Mouse (Mus musculus) adrenal gland, postnatal 36 days (tissue): ENCODE measurements around the gene Zfp12. TPM values are rescaled to one million over a fixed set of nuclear protein-coding genes. Genes with fewer than 3 reads are reported as not detected.
"Not testable (repeated sequence)": the region's sequence is repeated elsewhere in the genome, so short reads cannot be mapped to it uniquely, and the experiment has no call there.

Experiments used
- DNase-seq, 2 experiments: peaks; one replicate each; pipeline ENCODE4 v3.0.0; 2021; ENCODE audit warnings: mixed read lengths in 1 of 2
- long read RNA-seq, 2 experiments: library from polyadenylated mRNA; stranded (forward); transcript quantifications; one replicate each; pipeline ENCODE4 v2.0.0; 2021; ENCODE audit warnings: borderline sequencing depth in 2 of 2
- total RNA-seq, 2 experiments: library from RNA; stranded (reverse); gene quantifications; 2 replicates each; pipeline ENCODE4 v1.2.3; 2021

Gene Zfp12
- 10 to 100 TPM; 22.2 to 22.9 TPM for total RNA-seq
- long read RNA-seq, experiment 1, full-length matches to known transcripts, result 7 of 14 reads
- long read RNA-seq, experiment 1, partial matches to known transcripts, result 0 of 14 reads
- long read RNA-seq, experiment 1, other reads (novel, unspliced or antisense), result 7 of 14 reads
- long read RNA-seq, experiment 2, full-length matches to known transcripts, result 4 of 5 reads
- long read RNA-seq, experiment 2, partial matches to known transcripts, result 0 of 5 reads
- long read RNA-seq, experiment 2, other reads (novel, unspliced or antisense), result 1 of 5 reads

DNA sequence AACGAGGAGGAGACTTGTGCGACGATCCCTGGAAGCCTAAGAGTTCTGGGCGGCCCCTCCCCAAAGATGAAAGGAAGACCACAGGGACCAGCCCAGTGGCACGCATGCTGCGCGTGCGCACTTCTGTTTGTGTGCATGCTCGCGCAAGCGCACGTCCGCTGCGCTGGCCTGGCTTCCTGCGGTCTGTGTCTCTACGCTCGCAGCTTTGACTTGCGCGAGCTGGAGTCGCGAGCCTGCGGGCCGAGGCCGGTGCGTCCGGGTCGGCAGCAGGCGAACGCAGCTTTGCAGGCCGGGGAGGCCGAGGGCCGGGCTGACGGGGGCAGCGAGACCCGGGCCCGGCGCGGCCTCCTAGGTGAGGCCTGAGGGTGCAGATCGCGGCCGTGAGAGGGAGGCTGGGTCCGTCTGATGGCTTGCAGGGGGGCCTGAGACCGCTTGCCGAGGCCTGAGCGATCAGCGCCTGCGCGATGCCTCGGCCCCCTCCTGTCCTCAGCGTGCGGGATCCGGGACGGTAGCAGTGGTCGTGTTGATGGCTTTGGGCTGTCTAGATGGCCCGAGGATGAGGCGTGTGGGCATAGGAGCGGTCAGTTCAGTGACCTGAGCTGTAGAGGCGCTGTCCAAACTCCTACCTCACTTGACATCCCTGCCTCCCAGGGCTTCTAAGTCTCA, at the start of gene Zfp12:
Gene Zfp12 (plus strand): TSS at position 136 of the 666 bp plus-strand sequence.
- peak; percentile 94 to 95 for DNase-seq

DNA sequence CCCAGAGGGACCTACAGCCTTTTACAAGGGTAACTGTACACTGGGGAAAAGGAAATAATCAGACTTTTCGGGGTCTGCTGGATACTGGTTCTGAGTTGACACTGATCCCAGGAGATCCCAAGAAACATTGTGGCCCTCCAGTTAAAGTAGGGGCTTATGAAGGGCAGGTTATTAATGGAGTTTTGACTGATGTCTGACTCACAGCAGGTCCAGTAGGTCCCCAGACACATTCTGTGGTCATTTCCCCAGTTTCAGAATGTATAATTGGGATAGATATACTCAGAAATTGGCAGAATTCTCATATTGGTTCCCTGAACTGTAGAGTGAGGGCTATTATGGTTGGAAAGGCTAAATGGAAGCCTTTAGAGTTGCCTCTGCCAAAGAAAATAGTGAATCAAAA, 46.9 kb upstream of the Zfp12 start:
- not testable (repeated sequence) for DNase-seq

DNA sequence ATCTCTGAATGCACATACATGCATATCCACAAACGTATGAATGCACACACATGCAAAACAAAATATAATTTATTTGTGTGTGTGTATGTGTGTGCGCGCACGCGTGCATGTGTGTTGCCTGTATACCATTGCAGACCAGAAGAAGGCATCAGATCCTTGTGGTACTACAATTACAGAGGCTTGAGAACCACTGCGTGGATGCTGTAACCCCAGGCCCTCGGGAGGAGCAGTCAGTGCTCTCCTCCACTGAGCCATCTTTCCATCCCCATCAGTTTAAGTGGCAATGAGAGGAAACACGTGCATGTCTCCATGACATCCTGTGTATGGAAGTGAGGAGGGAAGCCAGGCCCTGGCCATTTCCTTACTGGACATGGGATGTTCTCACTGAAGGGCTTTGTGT, 42.2 kb upstream of the Zfp12 start:
- DNase-seq, result no peak

DNA sequence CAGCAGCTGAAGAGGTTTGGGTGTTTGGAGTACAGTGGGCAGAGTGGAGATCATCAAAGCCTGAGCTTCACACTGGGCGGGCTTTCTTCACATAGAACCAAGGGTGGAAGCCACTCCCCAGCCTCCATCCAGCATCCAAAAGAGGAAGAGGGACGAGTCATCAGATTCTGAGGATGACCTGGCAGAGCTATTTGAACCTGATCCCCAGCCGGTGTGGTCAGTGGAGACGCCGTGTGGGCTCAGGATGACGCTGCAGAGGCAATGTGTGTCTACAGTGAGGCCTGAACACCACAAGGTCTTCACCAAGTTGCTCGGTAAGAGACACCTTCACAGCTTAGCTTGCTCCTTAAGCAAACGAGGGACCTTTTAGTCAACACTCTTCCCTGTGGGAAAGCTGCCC, 40.2 kb upstream of the Zfp12 start:
- DNase-seq, result not testable (repeated sequence)

DNA sequence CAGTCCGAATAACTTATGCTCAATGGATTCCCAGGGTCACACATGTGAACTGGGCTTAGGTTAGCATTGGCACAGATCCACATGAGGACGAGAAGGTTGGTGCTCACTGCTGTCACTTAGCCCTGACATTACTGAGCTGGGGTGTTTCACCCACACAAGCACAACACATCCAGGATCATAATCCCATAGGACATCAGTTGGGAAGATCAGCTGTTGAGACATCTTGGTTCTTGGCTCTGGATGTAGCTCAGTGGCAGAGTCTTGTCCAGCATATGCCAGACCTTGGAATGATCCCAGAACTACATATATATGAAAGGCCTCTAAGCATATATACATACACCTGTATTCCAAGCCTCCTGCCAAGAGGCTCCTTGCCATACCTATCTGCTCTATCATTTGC, 39.8 kb upstream of the Zfp12 start:
- no peak for DNase-seq

DNA sequence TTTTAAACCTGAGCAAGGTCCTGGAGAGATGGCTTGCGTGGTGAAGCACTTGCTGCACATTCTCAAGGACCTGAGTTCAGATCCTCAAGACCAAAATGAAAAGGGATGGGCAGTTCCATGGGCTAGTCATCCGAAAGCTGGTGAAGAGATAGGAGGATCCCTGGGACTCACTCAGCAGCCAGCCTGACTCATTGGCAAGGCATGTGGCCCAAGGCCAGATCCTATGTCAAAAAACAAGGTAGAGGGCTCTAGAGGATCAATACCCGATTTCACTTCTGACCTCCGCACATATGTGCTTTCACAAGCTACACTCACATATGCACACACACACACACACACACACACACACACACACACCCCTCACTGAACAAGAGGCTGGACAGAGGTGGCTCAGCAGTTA, 38.5 kb upstream of the Zfp12 start:
- DNase-seq, result peak; percentile 45 to 56

DNA sequence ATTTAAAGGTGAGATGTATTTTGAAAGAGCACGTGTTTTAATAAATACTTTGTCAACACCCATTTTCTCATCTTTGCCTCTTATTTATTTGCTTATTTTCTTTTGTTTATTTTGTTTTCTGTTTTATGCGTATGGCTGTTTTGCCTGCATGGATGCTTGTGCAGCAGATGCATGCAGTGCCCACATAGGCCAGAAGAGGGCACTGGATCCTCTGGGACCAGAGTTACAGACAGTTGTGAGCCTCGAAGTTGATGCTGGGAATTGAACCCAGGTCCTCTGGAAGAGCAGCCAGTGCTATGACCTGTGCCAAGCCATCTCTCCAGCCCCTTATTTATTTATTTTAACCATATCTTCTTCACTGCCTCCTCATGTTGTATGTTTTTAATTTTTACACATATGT, 29.9 kb upstream of the Zfp12 start:
- DNase-seq, result no peak

DNA sequence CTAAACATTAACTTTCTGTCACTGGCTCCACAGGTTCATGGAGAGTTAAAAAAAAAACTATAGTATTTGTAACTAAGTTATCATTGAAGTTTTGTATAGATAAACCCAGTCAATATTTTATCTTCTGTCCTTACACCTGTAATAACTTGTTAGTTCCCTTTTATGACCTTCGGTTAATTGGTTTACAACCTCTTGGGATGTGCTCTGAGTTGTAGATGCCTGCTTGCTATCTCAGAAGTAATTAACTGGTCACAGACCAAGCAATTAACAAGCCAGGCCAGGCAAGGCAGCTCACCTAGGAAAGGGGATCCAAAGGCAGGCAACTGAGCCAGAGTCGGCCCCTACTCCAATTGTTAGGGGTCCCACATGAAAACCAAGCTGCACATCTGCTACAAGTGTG, 21.1 kb upstream of the Zfp12 start:
- no peak for DNase-seq

DNA sequence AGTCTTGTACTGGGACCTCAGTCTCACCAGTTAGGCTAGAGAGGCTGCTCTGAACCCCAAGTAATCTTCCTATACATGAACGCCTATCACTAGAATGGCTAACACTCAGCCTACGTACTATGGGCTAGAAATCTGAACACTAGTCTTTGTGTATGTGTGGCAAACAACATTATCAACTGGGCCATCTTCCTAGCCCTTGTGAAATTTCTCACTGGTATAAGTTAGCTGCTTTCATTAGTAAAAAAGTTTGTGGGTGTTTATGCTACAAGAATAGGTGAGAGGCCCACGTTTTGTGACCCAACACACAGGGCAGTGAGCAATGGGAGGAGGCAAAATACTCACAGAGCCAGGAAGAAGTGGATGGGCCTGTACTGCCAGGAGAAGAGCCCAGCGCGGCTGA, 14.0 kb upstream of the Zfp12 start:
- no peak for DNase-seq

DNA sequence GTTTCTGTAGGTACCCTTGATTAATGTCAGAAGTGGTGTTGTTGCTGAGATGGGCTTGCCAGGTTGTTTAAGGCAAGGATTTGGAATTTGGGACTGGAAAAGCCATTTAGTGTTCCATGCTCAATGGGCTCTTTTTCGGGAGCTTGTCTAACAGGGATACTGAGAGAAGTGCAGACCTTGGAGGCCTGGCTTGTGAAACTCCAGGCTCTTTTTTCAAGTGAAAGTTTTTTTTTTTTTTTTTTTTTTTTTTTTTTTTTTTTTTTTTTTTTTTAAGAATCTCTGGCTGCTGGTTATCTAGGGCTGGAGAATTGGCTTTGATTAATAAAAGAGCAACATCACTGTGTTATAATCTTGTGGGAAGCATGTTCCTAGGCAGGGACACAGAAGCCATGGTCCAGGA, 12.7 kb upstream of the Zfp12 start:
- DNase-seq, result no peak

DNA sequence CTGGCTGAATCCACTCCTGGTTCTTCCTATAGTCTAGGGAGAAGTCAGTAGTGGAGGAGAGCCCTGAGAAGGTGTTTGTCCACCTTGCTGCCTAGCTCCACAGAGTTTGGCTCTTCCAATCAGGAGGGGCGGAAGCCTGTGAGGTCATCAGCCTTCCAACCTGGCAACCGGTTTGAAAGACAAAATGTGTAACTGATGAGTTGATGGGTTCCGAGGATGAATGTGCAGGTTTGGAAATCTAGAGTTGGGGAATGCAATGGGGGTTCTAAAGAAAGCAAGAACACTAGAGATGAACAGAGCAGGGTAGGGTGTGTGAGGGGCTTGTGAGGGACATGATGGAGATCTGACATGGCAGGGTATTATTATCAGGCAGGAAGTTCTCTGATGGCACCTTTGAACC, 8.2 kb upstream of the Zfp12 start, which contains the start of gene Spdye4a:
Gene Spdye4a (minus strand): TSS at position 101 of the 400 bp plus-strand sequence.
- DNase-seq, result no peak

DNA sequence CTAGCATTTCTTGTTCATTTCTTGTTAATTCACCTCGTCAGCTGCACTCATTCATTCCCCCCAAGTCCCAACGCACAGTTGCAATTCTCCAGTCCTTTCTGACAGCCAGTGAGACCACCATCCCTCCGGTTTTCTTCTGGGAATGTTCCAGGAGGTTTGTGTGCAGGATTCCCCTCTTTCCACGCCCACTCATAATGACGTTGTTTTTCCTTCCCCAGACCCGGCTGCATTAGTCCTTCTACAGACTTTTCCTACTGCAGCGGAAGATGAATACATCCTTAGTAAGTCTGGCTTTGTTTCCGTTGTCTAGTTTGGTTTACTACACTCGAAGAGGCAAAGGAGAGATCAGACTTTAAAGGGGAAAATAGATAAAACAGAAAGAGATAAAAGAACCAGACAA, 1.1 kb downstream of the Zfp12 start:
- DNase-seq, result no peak

DNA sequence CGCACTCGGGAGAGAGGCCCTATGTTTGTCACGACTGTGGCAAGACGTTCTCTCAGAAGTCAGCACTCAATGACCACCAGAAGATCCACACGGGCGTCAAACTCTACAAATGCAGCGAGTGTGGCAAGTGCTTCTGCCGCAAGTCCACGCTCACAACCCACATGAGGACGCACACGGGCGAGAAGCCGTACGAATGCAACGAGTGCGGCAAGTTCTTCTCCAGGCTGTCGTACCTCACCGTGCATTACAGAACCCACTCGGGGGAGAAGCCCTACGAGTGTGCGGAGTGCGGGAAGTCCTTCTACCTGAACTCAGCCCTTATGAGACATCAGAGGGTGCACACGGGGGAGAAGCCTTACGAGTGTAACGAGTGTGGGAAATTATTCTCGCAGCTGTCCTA, 10.0 kb downstream of the Zfp12 start:
- no peak for DNase-seq

DNA sequence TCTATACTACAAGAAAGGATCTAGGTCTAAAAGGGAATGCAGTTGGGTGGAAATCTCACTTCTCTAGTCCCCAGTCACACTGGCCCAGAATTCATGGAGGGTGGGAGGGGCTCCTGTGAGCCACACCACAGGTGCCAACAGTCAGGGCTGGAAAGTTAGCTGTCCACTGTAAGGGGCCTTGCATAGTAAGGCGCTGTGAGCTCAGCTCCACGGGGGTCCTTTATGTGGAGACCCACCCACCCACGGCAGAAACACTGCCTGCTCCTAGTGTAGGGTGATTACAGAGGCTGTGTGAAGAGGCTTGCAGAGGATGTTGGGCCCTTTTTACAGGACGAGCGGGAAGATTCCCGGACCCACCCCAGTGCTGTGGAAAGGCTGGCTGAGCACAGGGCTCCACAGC, 17.1 kb downstream of the Zfp12 start:
- no peak for DNase-seq

DNA sequence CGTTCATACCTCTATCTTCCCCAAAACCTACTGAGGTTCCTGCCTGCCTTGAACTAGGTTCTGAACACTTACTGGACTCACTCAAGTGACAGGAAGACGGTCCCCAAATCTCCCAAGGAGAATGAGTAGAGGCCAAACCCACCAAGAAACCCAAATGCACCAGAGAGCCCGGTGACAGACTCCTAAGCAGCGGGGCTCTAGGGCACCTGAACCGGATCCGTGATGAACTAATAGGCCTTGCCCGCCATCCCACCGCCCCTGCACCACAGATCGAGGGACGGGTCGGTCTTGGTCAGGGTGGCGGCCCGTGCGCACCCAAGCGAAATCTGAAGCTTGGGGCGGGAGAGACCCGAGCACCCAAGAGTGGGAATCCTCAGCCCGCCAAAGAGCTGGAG, 17.8 kb downstream of the Zfp12 start:
- DNase-seq, result no peak

DNA sequence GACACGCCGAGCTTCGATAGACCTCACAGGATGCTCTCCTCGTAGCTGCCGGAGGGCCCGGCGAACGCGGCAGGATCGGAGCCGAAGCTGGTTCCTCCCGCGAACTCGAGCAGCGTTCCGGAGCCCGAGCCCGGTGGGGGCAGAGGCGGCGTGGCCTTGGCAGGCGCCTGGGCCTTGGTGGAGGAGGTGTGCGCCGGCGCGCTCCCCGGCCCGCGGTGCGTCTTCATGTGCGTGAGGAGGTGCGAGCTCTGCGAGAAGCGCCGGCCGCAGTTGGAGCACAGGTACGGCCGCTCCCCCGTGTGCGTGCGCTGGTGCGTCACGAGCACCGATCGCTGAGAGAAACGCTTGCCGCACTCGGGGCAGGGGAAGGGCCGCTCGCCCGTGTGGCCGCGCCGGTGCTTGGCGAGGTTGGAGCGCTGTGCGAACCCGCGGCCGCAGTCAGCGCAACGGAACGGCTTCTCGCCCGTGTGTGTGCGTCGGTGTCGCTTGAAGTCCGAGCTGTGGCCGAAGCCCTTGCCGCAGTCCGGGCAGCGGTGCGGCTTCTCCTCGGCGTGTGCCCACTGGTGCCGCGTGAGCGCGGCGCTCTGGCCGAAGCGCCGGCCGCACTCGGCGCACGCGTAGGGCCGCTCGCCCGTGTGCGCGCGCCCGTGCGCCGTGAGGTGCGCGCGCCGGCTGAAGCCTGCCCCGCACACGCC, 18.4 kb downstream of the Zfp12 start:
- DNase-seq, result peak in 1 of 2 experiments; percentile 28

DNA sequence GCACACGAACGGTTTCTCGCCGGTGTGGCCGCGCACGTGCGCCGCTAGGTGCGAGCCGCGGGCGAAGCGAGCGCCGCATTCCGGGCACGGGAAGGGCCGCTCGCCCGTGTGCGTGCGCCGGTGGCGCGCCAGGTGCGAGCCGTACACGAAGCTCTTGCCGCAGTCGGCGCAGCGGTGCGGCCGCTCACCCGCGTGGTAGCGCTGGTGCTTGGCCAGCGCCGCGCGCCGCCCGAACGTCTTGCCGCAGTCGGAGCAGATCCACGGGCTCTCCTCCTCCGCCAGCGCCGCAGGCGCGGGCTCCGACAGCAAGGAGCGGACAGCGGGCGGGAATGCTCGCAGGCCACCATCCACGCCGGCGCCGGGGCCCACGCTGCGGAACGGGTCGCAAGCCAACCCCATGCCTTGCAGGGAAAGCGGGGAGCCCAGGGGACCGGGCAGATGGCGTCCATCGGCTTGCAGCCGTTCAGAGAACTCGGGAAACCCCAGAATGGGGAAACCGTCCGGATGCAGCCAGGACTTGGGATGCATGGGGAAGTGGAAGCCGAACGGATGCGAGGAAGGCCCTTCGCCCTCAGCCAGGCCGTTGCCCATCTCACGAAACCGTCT, 19.0 kb downstream of the Zfp12 start:
- DNase-seq, result peak in 1 of 2 experiments; percentile 13

DNA sequence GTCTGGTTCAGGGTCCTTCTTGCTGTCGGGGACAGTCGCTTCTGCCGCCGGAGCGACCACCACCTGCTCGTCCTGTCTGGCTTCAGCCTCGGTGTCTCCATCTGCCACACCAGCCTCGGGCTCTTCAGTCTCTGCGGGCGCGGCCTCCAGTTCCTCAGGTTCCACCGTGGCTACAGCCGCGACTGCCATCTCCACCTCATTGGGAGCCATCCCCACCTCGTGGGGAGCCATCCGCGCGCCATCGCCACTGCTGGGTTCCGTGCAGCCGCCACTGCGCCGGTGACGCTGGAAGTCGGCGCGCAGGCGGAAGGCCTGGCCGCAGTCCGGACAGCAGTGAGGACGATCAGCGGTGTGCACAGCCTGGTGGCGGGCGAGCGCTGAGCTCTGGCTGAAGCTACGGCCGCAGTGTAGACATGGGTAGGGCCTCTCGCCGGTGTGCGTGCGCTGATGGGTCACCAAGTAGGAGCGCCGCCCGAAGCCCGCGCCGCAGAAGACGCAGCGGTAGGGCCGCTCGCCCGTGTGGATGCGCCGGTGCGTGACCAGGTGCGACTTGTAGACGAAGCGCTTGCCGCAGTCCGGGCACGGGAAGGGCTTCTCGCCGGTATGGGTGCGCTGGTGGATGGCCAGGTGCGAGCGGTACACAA, 19.6 kb downstream of the Zfp12 start:
- no peak for DNase-seq

DNA sequence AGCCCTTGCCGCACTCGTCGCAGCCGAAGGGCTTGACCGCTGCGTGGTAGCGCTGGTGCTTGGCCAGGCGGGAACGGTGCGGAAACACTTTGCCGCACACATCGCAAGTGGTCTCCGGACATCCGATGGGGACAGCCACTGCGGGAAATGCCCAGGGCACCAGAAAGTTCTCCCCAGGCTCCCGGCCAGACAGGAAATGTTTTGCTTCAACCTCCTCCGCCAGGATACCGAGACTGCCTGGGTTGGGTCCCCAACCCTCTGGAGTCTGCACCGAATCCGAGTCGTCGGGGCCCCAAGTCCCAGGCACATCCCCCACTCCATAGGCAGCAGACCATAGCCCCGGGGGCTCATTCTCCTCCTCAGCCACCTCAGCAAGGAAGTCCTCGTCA, 20.2 kb downstream of the Zfp12 start:
- DNase-seq, result no peak

DNA sequence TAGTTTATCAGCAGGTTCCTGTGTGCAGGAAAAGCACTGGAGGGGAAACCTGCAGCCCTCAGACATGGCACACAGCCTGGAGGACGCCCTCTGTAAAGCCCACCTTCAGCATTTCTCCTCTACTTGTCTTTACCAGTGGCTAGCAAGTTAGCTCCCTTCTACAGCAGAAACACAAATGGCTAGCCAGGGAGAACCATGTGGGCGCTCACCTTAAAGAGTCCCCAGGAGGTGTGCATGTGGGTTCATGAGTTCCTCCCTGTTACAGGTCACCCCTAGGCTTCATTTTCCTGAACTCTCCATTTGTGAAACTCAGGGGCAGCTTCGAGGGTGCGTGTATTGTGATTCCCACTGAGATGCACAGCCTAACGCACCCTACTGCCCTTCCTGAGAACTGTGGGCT, 20.8 kb downstream of the Zfp12 start:
- DNase-seq, result no peak

DNA sequence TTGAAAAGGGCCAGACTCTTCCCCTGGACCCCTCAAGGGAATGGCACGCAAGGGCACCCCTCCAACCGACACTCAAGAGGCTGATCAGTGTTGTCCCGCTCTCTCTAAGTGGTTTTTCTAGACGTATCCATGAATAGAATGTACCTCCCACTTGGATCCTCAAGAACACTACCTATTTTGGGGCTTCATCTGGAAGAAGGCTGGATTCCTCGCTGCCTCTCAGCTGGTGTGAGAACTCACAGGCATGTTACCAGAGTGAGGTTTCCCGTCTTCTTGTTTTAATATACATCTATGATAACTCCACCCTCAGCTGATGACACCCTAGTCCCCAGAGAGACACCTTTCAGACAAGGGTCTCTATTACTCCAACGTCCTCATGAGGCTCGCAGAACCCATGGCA, 26.7 kb downstream of the Zfp12 start:
- no peak for DNase-seq

DNA sequence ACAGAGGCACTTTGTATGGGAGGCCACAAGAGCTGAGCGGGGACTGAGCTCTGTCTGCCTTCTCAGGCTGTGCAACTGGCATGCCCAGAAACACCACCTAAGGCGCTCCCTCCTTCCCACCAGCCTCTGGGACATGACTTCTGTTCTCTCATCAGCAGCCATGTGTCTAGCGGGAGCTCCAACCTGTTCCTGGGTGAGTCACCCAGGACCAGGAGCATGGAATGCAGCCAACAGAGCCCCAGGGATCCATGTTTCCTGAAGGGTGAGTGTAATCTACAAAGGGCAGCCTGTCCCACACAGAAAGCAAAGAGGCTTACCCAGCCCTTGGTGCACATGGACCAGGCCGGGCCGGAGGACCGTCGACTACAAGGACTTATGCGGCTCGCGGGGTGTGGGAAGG, 29.7 kb downstream of the Zfp12 start:
- peak; percentile 60 to 73 for DNase-seq

DNA sequence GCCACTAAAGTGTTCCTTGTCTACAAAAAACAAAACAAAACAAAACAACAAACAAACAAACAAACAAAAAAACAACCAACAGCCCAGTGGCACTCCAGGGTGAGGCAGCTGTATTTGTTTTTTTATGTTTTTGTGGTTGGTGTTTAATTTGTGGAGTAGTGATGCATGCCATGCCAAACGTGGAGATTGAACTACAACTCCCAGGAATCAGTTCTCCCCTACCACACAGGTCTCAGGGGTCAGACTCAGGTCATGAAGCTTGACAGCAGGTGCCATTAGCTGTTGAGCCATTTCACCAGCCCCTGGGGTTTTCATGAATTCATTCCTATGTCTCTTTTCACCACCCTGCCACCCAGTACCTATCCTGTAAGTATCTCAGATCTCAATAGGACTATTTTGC, 30.4 kb downstream of the Zfp12 start:
- no peak for DNase-seq
